Mouse (Mus musculus): ENCODE measurements around the gene Dennd1b. TPM values are rescaled to one million over a fixed set of nuclear protein-coding genes. Genes with fewer than 3 reads are reported as not detected.

The Dennd1b gene
- total RNA-seq, 2 experiments from 2014 or later, result 29.4 to 31.7 TPM

DNA sequence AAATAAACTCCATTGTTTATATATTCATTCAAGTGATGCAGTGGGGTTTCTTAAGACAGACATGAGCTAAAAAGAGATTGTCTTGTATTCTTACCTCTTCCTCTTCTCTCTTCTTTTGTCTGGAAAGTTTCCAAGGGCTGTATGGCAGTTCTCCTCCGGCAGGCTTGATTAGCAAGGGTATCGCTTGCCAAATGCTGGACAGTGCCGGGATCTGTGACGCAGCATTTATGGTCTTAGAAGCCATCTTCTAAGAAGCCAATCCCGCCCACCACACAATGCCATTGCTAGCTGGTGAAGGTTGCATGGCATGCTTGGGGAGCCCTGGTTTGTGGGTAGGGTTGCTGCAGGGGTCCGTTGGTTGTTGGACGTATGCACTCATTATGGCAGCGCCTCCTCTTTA is 115.8 kb downstream of the Dennd1b start:
- DNase-seq (ENCODE audit: low spot score in 2 of 2), result no peak

DNA sequence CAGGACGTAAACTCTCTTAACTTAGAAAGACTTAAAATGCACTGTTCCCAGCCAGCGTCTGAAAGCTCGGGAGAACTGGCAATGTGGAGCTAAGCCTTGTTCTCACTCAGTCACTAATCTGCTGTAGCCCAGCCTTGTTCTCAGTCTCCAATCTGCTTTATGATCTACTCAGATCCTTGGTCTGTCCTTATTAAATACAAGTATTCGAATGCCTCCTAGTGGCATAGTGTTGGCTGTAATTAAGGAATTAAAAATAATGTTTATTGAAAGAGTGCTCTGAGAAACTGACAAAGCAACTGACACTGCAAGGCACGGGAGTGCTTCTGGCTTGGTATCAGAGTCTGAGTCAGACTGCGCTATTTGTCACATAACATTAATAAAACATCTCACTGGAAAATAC is 116.3 kb downstream of the Dennd1b start:
- no peak for DNase-seq (ENCODE audit: low spot score in 2 of 2)

DNA sequence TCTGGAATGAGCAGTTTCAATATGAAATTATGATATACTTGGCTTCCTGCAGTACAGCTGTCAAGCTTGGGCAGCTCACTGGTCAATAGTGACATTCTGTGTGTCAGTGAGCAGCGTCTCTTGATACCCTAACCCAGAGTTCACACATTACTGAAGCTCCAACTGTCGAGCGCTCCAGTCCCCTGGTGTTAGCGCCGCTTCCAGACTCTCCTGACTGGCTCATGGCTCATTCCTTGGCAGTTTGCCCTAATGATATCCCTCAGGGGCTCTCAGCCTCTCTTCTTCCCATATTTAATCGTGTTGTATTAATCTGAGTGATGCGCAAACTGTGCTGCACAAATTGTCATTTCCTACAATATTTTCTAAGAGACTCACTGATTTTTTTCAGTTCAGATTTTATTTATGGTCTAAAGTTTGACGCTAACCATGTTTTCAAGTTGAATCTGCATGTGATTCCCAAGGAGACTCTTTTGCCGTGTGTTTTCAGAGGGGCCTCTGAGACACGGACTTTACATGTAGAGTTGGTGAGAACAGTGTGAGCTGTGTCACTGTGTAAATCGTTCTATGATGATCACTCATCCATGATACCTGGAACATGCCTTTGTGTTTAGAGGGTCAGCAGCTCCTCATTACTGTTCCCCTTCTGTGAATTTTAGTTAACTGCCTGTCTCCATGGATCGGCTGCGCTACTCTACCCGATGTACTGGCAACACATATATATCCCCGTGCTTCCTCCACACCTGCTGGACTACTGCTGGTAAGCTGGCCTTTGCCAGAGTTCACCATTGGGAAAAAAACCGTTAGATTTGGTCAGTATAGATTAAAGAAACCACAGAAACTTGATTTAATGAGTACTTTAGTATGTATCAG is 117.5 kb downstream of the Dennd1b start:
- DNase-seq (ENCODE audit: low spot score in 2 of 2), result peak in 1 of 2 experiments; percentile 53

DNA sequence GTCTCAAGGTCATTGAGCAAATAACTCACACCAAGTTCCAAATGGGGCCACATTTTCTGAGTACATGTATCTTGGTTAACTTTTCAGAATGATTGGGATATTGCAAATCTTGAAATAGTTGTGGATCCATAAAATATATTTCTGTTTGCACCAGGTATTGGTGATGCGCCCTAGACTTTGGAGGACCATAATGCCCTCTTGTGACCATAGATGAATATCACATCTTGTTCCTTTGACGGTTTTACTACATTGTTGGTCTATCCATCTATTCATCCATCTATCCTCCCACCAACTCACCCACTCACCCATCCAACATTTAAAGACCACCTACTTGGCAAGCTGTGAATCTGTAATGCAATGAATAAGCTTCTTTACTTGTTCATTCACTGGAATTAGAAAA is 120.1 kb downstream of the Dennd1b start:
- DNase-seq (ENCODE audit: low spot score in 2 of 2), result no peak

DNA sequence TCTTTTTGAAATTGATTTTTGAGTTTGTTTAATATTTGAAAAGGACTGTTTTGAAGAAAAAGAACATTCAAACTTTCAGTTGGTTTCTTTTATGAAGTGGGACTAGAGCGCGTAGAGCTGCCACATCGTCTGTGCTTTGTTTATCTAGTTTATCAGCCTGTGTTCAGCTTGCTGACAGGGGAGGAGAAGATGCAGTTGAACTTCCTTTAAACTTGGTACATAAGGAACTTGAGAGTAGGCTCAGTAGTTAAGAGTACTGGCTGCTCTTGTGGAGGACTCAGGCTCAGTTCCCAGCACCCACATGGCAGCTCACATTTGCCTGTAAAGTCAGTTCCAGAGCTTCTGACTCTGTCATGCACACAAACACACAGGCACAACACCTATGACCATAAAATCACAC is 124.3 kb downstream of the Dennd1b start:
- no peak for DNase-seq (ENCODE audit: low spot score in 2 of 2)

DNA sequence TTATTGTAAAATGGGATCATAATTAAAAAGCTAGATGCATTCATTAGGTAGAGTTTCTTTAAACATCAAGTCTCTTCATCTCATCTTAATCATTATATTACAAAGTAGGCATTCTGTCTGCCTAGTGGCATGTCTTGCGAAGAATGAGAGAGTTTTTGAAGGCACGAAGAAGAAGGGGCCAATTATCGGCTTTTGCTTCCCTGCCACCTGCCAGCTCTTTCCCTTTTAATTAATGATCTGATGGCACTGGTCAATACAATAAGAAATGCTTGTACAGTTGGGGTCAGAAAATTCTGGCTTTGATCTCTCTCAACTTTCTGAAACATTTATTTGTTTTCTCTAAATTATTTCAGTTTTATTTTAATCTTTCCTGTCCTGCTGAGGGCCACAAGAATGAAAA is 127.5 kb downstream of the Dennd1b start:
- DNase-seq (ENCODE audit: low spot score in 2 of 2), result no peak

DNA sequence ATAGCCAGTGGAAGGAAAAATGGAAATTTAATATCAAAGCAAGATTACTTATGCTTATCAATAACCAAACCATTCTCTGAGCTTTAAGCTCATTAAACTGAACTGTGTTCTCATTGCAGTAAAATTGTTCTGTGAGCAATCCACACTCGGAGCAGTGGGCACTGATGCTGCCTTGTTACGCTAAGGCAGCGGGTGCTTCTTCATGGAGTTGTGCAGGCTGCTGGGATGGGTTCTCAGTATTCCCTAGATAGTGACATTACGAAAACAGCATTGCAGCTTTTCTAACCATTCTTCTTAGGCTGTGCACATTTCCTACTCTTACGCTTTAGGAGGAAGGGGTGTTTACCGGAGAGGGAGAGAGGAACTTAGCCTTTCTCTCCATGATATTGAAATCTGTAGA is 128.5 kb downstream of the Dennd1b start:
- DNase-seq (ENCODE audit: low spot score in 2 of 2), result no peak

DNA sequence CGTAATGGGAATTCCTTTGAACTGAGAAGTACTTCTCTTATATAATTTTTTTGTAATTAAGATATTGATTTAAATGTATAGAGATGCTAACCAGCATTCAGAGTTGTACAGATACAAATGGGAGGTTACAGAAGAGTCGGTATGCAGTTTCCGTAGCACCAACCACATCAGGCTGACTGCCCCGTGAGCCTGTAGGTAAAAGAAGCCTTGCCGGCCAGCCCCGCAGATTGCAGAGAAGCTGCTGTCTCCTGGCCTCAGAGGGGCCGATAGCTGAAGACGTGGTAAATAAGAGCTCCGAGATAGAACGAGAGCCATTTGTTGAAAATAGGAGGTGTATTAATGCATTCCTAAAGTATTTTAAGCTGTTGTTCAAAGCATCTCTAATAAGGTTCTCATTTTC is 128.9 kb downstream of the Dennd1b start:
- no peak for DNase-seq (ENCODE audit: low spot score in 2 of 2)

DNA sequence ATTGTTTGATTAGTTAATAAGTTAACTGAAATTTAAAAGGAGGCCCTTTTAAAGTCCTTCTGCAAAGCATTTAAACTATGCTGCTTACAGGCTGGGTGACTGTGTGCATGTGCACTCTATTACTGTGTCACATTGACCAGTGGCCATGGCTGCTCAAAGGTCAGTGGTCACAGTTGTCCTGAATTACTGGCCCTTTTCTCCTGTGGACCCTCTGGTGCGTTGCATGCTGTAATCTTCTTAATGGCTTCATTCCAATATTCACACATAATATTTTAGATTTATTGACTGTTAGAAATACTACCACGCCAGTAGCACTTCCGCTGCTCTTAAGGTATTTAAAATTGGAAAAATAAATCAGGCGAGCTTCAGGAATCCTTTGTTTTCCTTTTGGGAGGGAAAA is 129.5 kb downstream of the Dennd1b start:
- DNase-seq (ENCODE audit: low spot score in 2 of 2), result no peak

DNA sequence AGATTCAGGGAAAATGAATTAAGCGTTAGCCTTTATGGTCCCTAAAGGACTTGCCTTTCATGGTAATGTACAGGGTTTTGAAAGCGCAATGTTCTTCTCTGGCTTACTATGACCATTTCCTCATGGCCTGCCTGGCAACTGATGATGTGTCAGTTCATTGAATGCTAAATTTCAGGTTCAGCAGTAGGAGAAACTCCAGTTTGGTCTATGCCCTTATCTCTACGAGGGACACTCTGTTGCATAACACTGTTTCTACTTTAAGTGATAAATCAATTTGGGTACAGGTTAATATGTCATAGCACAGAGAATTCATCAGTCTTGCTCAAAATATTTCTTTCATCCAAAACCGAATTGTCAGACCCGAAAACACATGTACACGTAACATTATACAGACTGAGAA is 133.1 kb downstream of the Dennd1b start:
- DNase-seq (ENCODE audit: low spot score in 2 of 2), result no peak

DNA sequence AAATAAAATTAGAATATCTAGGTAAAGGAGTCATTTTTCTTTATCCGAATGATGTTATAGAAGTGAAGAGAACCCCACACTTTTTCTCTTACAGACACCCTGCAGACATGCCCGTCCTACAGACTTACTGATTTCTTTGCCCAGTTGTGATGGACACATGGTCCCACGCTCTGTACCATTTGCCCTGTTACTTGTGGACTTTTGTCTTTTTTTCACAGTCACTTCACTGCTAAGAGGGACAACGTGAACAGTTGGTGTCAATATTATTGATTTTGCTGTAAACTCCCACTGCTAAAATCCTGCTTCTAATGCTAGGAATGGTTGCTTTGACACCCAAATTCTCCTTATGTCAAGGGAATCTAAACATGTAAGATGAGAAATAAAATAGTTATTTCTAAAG is 134.9 kb downstream of the Dennd1b start:
- DNase-seq (ENCODE audit: low spot score in 2 of 2), result no peak

DNA sequence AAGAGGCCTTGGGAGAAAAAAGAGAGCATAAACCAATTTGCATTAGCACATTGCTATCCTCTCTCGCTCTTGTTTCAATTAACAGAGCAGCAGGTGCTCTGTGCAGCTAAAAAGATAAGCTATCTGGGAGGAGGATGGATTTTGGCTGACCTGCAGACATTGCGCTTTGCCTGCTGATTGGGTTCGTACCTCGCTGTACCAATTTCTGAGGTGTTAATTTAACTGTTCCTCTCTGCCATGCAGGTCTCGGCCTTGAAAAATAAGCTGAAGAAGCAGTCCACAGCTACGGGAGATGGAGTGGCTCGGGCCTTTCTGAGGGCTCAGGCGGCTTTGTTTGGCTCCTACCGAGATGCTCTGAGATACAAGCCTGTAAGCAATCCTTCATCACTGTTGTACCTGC is 138.5 kb downstream of the Dennd1b start:
- DNase-seq (ENCODE audit: low spot score in 2 of 2), result no peak

DNA sequence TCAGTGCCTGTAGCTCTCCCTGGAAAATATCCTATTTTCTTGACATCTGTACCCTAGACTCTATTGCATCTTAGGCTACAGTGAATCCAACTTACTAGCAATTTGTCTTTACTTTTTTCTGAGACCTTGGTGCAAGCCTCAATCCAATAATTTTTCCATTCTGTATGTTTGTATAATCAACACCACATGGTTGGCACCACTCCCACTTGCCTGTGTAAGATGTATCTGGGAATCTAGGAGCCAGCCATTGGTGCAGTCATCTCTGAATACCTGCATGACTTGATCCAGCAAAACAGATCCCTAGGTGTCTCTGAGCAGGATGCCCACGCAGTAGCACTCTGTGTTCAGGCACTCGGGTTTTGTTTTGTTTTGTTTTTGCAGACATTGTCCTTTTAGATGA is 145.0 kb downstream of the Dennd1b start:
- DNase-seq (ENCODE audit: low spot score in 2 of 2), result no peak

DNA sequence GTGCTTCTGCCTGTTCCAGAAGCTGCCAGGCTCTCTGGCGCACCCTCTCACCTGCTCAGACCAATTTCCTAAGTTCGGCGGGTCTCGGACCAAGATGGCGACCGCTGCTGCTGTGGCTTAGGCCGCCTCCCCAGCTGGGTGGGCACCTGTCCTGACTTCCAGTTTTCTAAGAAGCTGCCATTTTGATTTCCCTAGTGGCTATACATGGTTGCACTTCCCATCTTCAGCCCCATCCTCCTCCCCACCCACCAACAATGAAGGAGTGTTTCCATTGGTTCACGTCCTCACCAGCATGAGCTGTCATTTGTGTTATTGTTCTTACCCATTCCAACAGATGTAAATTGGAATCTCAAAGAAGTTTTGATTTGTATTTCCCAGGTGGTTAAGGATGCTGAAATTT is 159.4 kb downstream of the Dennd1b start:
- DNase-seq (ENCODE audit: low spot score in 2 of 2), result no peak

DNA sequence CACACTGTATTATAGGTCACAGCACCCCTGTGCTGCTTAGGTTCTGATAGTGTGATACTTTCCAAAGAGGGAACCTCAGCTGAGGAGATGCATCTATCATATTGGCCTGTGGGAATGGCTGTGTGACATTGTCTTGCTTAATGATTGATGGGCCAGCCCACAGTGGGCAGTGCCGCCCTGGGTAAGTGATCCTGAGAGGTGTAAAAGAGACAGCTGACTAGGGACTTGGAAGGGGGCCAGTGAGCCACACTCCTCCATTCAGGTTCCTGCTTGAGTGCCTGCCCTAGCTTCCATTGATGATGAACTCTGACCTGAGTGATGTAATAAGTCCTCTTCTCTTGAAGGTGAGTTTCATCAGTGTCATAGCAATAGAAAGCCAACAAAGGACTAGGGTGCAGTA is 176.4 kb downstream of the Dennd1b start:
- no peak for DNase-seq (ENCODE audit: low spot score in 2 of 2)

DNA sequence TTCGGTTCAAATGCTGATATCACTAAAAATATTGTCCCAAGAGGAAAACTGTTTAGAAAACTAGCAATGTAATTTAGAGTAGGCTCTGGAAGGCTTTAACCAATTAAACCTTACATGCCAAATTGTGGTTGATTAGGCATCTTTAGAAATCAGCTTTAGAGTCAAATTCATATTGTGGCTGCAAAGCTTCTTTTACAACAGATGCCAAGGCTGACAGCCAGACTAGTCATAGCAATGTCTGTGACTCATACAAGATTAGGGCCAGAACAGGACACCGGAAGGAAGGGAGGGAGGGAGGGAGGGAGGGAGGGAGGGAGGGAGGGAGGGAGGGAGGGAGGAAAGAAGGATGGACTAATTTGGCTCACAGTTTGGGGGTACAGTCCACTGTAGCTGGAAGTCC is 182.3 kb downstream of the Dennd1b start:
- no peak for DNase-seq (ENCODE audit: low spot score in 2 of 2)

DNA sequence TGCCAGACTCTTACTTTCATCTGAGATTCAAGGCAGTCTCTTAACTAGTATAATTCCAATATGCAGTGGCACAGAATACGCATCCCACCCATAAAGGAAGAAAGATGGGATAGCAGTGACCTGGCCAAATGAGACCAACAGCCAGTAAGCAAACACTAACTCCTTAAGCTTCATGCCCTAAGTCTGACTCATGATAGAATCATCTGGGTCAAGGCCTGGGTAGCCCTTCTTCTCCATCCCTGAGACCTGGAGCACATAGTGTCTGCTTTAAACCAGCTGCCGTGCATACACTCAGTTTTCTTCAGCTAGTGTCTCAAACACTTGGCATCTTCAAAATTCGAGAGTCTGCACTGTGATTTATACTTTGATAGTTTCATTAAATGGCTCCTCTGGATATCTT is 183.1 kb downstream of the Dennd1b start:
- no peak for DNase-seq (ENCODE audit: low spot score in 2 of 2)

DNA sequence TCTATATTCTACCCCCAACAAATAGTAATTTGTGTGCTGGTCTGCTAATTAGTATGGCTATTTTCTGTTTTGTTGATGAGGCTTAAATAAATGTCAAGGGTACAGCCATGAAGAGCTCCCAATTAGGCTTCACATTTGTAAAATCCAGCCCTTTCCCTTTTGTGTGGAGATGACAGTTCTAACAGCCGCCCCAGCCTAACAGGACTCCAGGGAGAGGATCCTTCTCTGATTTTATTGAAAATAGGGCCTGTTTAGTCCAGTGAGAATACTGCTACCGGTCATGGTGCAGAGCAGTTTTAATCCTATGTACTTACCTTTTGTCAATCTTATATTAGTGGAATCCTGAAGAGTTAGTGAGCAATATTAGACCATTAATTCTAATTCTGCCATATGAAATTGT is 189.8 kb downstream of the Dennd1b start:
- DNase-seq (ENCODE audit: low spot score in 2 of 2), result no peak

DNA sequence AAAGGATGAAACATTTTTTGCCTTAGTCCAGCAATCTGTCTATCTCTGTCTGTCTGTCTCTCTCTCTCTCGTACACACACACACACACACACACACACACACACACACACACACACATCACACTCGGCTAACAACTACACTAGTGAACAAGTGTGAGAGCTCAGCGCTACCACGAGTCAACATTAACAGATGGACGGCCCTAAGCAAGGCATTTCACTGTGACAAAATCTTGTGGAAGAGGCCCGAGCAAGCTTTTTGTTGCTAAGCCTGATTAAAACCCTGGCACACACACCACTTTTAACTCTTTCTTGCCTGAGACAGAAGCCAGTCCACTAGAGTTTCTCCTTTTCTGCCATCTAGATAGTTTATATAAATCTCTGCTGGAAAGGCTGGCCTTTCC is 190.3 kb downstream of the Dennd1b start:
- no peak for DNase-seq (ENCODE audit: low spot score in 2 of 2)

DNA sequence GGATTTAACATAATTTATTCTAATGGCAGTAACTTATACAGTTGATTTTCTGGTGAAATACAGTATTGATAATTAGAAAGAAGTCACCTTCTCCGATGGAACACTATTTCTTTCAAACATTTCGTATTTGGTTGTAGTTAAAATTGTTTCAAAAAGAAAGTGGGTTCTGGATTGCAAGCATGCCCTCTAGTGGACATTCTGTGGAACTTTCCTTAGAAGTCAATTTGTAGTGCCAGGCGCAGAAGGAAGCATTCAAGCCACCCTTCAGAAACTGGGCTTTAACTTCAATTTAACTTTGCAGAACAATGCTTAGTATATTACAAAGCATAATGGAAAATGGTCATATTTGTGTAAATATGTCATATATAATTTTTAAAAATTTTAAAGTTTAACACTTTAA is 193.2 kb downstream of the Dennd1b start:
- no peak for DNase-seq (ENCODE audit: low spot score in 2 of 2)

DNA sequence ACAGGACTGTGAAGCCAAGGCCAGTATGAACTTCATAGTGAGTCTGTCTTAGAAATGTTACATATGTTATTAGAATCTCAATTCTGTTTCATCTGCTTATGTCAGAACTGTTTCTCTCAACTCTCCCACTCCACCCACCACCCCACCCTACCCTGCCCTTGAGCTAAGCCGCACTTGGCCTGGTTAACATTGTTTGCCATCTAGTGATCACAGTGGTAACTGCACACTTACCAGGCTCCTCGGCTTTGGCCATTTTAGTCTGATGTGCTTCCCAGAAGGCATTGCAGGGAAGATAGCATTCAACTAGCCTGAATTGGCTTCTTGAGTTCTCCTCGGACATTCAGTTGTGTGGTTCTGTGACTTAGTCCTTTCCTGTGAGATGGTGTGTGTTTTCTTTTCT is 198.4 kb downstream of the Dennd1b start:
- no peak for DNase-seq (ENCODE audit: low spot score in 2 of 2)

DNA sequence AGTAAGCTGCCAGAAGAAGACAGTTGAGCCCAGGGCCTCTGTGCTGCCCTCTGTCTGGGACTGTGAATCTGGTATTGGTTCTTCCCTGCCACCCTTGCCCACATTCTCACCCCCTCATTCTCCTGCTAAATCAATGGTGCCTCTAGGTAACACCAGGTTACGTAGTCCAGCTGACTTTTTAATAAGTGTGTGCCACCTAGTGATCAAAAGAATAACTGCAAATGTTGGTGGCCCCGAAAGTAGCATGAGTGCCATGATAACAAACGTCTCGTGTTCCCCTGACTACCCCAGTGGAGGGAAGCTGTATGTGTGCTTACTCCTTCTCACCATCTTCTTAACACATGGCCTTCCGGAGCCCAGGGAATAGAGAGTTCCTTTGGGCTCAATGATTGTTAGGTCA is 199.6 kb downstream of the Dennd1b start:
- DNase-seq (ENCODE audit: low spot score in 2 of 2), result no peak

DNA sequence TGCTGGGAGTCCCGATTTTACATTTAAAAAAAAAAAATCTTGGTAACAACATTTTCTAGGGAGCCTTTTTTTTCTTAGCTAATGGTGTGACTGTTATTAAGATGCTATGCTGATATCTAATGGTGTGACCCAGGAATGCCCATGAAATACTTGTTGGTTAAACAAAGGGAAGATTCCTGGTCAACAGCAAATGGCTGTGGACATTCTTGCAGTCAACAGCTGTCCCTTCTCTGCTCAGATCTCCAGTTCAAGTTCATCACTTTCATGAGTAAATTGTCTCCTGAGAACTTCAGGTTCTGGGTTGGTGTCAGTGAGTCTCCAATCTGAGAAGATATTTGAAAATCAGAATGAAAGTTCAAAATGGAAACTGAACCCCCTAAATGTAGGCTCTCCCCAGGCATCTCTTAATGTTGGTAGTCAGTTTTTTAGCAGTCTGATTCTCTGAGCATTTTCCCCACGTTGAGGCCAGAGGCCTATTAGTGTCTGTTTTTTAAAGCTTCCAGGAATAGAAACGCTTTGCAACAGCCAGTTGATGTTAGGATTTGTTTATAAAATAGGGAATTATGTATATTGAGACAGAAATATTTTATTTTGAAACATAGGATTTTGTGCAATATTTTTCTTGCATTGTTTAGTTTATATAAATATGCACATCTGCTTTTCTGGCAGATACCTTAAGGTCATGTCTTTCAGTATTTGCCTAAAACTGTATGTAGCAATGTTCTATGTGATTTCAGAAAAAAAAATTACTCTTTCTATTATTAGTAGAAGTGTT is 211.0 kb downstream of the Dennd1b start:
- DNase-seq (ENCODE audit: low spot score in 2 of 2), result no peak

All from gastrocnemius, postnatal 4 days (tissue).